ENCODE assay signal across 1 mouse cellular context in genomic region chr11:98795714-98796514, GRCm38 (mm10).
TF ChIP-seq lines count a peak whose summit lies in the region.

No protein-coding gene starts in this region.

TF ChIP-seq in CH12.LX, 34 proteins besides CTCF, POLR2A, EP300 and RAD21:
- TF ChIP-seq BHLHE40 (IDR thresholded peaks at IDR 0.05; ENCODE audit: low read depth, low read length) (0 out of 2 replicates have a peak, but pooled peaks have one; percentile 6), UBTF (IDR thresholded peaks at IDR 0.05; ENCODE audit: low read depth, low read length) (peak; percentile 73), ZMIZ1 (IDR thresholded peaks at IDR 0.05; ENCODE audit: low read depth, low read length) (peak; percentile 89), USF2 (conservative IDR thresholded peaks at IDR 0.05; ENCODE audit: low read depth, low read length) (no peak), CHD1 (IDR thresholded peaks at IDR 0.05; ENCODE audit: low read depth, low read length) (peak; percentile 94; the same call in 1 of the 2 replicates), USF1 (IDR thresholded peaks at IDR 0.05; ENCODE audit: low read depth, low read length) (no peak), SIN3A (IDR thresholded peaks at IDR 0.05; ENCODE audit: low read length) (no peak; the same call in 1 of the 2 replicates)
